Mouse (Mus musculus) thymus, postnatal 10 days (tissue): Measurements from ENCODE around the gene Asxl2.
"Not testable (repeated sequence)": the region's sequence is repeated elsewhere in the genome, so short reads cannot be mapped to it uniquely, and the experiment has no call there.

ENCODE experiments used
- DNase-seq, 2 experiments: peaks; one replicate each; pipeline ENCODE4 v3.0.0; 2021; ENCODE audit warnings: low spot score in 2 of 2

Asxl2 gene

DNA sequence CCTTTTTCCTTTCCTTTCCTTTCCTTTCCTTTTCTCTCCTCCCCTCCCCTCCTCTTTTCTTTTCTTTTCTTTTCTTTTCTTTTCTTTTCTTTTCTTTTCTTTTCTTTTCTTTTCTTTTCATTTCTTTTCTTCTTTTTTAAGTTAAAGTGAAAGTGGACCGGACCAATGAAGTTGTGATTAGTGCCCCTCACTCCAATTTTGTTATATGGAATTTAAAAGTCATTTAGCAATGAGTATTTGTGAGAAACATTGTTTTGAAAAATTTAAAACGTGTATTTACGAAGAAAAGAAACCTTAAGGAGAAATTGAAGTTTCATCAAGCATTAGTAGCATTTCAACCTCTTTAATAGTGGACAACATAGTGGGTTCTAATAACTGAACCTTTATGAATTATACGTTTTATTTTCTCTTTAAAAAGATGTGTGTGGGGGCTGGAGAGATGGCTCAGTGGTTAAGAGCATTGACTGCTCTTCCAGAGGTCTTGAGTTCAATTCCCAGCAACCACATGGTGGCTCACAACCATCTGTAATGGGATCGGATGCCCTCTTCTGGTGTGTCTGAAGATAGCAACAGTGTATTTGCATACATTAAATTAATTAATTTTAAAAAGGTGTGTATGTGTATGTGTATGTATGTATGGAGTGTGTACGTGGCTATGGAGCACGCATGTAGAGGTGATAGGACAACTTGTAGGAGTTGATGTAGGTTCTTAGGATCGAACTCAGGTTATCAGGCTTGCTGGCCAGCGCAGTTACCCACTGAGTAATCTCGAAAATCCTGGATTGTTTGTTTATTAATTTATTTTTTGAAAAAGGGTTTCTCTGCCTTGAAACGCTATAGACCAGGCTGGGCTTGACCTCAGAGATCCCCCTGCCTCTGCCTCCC, 1.5 kb downstream of the Asxl2 start:
- DNase-seq, result no peak

DNA sequence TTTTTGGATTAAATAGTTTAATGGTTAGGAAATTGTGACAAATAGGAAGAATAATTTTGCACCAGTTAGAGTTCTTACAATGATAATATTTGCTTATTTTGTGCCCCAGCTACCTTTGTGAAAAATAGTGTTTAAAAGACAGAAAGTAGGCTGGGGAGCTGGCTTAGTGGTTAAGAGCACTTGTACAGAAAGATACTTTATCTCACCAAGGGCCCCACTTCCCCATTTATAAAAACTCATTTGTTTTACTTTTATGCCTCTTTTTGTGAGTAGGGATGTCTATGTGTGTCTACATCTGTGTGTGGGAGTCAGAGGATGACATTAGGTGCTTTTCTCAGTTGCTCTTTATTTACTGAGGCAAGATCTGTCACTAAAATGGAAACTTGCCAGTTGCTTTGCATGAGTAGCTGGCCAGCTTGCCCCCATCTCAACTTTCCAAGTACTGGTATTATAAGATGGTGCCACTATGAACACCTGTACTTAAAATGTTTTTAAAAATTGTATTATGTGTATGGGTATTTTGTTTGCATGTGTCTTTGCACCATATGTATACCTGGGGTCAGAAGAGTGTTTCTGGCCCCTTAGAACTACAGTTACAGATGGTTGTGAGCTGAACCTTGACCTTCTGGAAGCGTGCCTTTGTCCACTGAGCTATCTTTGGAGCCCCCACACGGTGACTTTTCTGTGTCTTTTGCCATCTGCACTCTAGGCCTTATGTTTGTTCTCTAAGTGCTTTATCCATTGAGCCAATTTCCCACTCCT, 3.2 kb downstream of the Asxl2 start:
- DNase-seq, result no peak

DNA sequence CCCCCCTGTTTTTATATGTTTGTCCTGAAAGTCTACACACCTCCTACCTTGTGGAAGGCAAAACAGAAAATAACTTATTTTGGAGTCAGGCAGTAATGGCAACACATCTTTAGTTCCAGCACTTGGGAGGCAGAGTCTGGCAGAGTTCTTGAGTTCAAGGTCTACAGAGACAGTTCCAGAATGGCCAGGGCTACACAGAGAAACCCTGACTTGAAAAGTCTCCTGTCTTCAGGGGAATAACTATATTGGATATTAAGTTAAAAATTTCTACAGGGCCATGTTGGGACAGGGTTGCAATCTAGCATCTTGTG, 3.7 kb downstream of the Asxl2 start:
- no peak for DNase-seq

DNA sequence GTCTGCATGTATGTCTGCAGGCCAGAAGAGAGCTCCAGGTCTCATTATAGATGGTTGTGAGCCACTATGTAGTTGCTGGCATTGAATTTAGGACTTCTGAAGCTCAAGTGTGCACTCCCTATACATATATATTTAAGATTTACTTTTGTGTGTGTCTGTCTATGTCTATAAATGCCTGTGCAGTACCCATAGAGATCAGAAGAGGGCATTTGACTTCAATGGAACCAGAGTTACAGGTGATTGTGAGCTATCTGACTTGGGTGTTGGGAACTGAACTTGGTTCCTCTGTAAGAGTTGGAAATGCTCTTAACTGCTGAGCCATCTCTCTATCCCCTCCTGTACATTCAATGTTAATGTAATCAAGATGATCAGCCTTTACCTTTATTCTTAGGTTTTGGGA, 4.3 kb downstream of the Asxl2 start:
- DNase-seq, result no peak

DNA sequence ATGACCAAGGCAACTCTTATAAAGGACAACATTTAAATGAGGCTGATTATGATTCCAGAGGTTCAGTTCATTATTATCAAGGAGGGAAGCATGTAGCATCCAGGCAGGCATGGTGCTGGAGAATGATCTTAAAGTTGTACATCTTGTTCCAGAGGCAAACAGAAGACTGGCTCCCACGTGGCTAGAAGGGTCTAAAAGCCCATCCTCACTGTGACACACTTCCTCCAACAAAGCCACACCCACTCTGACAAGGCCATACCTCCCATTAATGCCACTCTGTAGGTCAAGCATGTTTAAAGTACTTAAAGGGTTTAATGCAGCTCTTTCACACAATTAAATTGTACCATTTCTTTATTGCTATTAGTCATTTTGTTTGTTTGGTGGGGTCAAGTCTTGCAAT, 7.1 kb downstream of the Asxl2 start:
- no peak for DNase-seq

DNA sequence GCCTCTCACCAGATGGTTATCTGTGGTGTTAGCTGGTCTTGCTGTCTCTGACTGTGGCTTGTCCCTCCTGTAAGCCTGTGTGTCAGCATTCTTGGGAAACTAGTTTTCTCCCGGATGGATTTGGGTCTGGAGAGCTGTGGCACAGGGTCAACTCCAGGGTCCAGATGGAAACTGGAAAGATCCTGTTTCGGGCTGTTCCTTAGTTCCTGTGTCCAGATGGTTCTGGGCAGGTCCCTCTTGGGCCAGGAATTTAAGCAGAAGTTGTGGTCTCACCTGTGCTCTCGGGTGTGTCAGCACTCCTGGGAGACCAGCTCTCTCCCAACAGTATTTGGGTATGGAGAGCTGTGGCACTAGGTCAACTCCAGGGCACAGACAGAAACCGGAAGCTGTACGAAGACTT, 9.8 kb downstream of the Asxl2 start:
- DNase-seq, result no peak

DNA sequence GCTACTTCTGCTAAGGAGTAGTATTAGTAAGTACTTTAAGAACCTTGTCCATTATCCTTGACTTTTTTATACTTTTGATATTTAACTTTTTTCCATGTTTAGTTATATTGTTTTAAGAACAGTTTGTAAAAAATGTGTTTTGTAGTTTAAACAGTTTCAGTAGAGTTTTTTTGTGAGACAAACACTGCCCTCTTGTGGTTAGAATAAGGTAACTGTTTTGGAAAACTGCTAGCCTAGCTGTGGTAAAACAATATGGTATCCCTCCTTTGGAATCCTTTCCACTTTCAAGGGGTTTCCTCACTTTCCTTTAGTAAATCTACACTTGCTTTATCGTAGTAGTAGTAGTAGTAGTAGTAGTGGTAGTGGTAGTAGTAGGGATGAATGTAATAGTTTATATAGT, 11.2 kb downstream of the Asxl2 start:
- no peak for DNase-seq

DNA sequence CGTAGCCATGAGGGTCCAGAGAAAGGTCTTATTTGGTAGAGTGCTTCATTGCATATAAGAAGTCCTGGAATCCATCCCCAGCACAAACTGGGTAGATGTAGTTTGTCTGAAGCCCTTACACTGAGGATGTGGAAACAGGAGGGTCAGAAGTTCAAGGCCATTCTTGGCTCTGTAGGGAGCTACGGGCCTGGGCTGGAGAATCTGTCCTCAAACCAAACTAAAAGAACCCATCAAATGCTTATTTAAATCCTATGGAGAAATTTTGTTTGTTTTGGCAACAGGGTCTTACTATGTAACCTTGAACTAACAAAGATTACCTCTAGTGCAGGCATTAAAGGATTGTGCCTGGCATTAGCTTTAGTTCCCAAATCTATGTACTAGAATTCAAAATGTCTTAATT, 14.3 kb downstream of the Asxl2 start:
- DNase-seq, result no peak

DNA sequence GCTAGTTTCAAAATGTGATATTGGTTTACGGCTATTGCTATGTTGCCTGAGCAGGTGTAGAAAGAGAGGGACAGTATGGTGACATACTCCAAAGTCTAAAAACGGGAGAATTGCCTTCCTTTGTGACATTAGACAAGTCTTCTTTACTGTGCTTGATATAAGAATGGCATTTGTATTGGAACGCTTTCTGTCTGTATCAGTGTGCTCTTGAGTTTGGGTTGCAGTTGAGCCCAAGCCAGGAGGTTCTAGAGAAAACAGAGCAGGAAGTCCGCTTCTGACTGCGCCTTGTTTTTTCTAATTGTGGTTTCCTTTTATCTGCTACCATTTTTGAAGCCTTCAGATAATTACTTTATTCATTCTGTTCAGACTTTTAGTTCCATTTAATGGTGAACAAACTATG, 14.7 kb downstream of the Asxl2 start:
- no peak for DNase-seq

DNA sequence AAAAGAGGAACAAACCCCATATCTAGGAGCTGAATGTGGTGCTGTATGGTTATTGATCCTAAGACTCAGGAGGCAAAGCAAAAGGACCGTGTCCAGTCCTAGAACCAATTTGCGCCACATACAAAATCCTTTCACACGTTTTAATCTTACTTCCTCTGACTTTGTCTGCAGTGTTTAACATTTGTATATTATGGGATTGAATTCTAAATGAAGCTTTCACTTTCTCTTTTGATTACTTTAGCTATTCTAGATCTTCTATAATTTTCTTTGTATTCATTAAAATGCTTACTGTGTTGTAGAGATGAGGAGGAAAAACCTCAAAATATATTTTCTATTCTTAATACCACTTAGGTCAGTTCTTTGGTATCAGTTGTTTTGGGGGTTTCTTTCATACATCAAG, 26.9 kb downstream of the Asxl2 start:
- no peak for DNase-seq

DNA sequence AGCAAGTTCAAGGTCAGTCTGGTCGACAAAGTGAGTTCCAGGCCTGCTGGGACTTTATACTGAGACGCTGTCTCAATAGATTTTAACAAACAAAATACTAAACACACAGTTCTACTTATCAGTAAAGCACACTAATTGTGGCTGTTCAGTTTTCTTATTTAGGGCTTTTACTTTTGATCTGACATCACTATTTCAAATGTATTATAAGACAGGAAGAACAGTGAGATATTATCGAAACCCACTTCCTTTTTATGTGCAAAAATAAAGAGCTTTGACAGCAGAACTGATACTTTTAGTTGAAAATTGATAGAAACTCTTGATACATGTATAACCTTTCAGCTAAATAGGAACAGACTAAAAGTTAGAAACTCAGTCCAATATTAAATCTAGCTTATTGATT, 36.4 kb downstream of the Asxl2 start:
- no peak for DNase-seq

DNA sequence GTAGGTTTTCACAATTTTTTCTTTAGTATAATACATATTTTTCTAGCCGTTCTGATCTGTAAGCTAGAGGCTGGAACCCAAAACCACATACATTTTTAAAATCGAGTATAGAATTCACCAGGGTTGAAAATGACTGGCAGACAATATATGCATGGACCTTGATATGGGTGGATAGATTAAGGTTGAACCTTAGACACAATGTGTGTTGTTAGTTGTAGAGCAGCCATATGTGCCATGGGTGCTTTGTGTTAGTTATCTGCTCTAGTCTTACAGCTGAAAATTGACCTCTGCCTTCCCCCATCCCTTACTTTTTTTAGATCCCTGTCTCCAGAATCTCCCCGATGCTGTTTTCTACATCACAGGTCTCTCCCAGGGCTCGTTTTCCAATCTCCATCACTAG, 73.0 kb downstream of the Asxl2 start:
- DNase-seq, result no peak

DNA sequence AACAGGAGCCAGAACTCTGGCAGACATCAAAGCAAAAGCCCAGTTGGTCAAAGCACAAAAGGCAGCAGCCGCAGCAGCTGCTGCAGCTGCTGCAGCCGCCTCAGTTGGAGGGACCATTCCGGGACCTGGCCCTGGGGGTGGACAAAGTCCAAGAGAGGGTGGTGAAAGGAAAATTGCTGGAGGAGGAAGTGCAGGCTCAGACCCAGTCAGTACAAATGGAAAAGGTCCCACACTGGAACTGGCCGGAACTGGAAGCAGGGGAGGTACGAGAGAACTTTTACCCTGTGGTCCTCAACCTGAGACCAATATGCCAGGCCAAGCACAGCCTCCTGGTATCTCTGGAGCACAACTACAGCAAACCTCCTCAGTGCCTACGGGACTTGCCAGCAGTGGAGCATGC, 73.4 kb downstream of the Asxl2 start:
- no peak for DNase-seq

DNA sequence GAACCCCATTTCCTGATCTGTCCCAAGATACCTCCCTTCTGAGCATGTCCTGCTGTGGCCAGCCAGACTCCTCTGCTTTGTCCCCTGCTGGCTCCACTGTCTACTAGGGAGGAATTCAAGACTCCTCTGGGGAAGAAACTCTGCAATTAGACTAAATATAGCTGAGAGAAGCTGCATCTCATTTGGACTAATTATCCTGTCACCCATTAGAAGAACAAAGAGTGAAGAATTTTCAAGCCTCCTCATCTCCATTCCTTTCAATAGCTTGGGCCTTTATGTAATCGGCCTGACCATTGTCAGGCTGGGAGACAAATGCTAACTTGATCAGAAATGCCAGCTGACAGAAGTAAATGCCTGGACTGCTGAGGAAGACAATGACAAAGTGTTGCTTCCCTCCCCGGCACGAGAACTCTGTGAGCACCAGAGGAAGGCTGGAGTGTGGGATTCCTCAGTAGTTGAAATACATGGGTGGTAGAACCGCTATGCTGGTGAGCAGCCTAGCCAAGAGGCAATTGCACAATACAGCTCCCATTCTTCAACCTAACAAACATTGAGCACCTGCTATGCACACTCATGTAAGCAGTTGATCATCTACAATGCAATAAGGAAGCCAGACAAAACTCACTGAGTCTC, 92.1 kb downstream of the Asxl2 start:
- DNase-seq, result no peak

DNA sequence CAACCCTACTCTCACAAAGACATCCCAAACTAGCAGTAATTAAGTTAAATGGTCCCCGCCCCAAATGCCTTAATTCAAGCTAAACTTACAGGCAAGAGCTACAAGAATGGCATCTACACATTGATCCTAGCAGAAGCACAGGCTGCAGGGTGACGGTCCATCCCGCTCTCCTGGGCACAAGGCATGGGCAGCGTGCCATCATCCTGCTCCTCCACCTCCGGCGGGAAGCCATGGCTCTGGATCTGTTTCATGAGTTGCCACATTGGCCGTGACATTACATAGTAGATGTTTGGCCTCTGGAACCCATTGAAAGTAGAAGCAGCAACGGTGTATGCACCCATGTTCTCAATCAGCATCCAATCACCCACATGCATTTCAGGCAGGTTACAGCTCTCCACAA, 95.1 kb downstream of the Asxl2 start:
- not testable (repeated sequence) for DNase-seq

DNA sequence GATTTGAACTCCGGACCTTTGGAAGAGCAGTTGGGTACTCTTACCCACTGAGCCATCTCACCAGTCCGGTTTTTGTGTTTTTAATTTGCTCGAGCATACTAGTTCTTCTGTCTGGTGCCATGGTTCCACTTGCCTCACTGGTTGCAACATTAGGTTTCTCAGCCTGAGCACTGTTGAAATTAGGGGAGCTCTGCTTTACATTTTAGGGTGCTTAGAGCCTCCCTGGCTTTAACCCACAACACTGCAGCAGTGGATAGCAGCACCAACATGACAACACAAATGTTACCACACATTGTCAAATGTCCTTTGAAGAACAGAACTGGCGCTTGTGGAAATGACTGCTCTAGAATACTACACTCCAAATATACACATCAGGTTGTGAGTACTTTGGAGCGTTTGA, 98.9 kb downstream of the Asxl2 start:
- DNase-seq, result no peak

DNA sequence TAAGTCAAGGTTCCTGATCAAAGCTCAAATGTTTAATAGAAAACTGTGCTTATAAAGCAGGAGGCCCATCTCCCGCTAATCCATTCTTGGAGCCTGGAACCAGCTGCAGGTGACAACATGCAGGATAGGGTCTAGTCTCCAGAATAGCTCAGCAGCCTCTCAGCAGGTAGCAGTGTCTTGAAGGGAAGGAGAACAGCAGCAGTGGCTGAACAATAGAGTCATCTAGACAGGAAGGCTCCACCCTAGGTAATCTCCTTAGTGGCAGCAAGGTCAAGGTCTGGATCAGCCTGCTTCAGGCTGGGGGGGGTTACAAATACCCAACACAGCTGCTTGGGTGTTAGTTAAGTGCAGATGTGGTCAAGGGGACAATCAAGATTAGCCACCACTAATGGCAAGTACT, 108.8 kb downstream of the Asxl2 start:
- not testable (repeated sequence) for DNase-seq

DNA sequence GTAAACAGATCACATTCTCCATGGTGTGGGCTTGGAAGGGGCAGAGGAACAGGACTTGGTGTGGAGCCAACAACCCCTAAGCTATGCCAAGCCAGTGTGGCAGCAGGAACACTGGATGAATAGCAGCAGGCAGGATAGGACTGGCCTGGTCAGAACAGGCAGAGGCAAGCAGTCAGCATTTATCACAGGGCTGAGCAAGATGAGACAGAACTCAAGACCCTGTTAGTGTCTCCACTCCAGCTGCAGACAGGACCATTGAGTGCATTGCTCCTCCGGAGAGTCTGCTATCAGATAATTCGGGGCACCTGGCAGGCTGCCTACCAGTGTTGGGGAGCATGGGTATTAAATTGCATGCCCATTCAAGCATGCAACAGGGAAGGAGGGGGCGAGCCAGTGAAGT, 111.0 kb downstream of the Asxl2 start:
- DNase-seq, result no peak

DNA sequence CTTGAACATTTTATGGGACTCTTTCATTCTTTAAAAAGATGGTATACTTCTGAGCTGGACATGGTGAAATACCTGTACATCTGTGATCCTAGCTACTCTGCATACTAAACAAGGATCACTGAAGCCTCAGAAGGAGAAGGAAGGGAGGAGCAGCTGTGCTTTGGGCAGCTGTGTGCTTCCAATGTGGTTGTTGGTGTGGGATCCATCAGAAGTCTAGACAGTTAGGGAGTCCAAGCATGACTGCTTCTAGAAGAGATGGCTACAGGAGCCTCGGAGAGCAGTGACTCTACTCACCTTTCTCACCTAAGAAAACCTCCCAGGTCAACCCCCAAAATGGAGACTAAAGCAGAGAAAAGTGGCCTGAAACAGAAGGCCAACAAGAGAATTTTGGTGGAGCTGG, 111.4 kb downstream of the Asxl2 start:
- DNase-seq, result no peak

DNA sequence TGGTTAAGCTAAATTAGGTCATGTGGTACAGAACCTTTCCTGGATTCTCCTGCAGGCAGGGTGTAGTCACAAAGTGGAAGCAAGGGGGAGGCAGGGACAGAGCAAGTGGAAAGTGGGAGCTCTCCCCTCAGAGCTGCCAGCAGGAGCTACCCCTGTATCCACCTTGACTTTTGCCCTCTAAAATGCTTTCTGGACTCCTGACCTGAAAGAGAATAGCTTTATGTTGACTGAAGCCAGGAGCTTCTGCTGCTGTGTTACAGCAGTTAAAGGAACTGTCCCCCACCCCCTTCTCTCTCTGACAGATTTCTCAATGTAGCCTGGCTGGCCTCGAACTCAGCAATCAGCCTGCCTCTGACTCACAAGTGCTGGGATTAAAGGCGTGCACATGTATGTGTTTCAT, 112.9 kb downstream of the Asxl2 start:
- DNase-seq, result no peak

DNA sequence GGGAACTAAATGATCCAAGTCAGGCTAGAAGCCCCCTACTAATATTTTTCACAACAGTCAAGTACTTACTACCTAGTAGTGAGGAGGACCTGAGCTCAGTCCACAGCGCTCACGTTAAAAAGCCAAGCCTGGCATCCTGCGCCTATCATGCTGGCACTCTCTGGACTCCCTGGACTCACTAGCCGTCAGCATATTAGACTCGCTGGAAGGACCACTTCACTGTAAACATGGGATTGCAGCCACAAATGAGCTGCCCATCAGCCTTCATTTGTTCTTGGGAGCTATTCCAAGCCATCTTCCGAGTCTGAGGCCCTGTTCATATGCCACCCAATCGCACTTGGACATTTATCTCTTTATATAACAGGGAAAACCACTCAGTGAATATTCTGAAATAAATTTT, 114.2 kb downstream of the Asxl2 start:
- DNase-seq, result no peak

DNA sequence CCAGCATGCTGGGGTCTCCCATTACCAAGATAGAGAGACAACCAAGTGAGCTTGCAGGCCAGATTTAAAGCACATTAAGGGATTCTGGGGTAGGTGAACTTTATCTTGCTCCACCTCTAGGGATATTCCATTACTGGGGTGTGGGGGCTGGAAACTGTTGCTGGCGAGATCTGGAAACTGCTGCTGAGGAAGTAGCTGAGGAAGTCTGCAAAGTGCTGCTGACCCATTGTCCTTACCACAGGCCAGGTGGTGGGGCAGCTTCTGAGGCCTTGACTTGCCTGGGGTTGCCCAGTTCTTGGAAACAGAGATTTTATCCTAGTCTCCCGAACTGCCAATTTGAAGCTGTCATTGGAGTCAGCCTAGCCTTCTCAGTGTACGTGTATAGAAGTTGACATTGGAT, 118.8 kb downstream of the Asxl2 start:
- no peak for DNase-seq

DNA sequence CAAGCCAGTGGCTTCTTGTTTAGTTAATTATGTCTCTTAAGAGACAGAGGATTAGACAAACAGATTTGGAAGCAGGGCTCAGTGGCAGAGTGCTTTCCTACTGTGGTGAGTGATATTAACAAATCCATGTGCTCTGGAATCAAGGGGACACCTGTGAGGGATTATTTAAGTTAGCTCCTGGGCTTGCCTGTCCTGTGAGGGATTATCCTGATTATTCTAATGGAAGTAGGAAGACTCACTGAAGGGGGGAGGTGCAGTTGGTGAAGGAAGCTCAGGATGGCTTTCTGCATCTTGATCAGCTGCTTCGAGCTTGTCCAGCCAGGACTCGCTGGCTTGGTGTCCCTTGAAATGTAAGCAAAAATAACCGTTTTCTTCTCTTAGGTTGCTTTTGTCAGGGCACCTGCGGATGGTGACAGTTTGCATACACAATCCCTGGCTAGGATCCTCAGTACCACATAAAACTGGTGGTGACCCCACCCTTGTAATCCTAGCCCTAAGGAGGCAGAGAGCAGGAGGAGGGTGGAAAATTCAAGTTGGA, 119.5 kb downstream of the Asxl2 start:
- no peak for DNase-seq
